Mouse (Mus musculus) retina, adult 2 months (tissue): ENCODE measurements around the gene Dlx5.

Experiments
- DNase-seq: peaks from one replicate; pipeline ENCODE4 v3.0.0-alpha.2; 2012; ENCODE audit warnings: low read depth, low spot score

Gene Dlx5

GRCm38 (mm10) chr6:6876231-6876630, 5.7 kb downstream of the Dlx5 start:
- no peak for DNase-seq

DNA sequence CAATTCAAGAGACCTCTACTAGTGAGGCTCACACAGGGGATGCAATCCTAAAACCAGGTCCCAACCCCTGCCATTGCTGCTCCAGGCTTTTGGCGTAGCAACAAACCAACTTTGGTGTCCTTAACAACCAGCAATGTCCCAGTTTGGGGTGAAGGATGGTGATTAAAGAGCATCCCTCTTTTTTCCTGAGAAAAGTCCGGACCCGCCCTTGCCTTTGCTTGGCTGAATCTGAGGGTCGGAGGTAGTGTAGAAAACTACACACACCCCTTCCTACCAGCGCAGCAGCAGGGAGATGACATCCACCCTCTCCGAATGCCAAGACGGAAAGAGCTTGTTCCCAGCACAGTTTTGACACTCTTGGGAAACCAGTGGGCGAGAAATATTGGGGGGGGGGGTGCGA, 6.2 kb downstream of the Dlx5 start:
- no peak for DNase-seq

DNA sequence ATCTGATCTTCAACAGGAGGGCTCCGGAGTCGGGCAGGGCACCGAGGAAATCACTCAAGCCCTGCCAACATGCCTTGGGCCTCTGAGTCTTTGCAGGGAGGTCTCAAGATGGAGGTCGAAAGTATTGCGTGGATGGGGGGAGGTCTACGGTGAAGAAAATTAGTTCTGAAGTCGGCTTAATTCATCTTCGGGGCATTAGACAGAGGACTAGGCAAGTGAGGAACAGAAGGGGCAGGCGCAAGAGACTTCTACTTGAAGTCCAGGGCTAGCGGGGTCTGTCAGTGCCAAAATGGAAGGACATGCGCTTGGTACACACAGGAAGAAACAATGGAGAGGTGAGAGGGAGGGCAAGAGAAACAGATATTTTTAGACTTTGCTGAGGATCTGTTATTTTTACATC, 6.7 kb downstream of the Dlx5 start:
- no peak for DNase-seq

DNA sequence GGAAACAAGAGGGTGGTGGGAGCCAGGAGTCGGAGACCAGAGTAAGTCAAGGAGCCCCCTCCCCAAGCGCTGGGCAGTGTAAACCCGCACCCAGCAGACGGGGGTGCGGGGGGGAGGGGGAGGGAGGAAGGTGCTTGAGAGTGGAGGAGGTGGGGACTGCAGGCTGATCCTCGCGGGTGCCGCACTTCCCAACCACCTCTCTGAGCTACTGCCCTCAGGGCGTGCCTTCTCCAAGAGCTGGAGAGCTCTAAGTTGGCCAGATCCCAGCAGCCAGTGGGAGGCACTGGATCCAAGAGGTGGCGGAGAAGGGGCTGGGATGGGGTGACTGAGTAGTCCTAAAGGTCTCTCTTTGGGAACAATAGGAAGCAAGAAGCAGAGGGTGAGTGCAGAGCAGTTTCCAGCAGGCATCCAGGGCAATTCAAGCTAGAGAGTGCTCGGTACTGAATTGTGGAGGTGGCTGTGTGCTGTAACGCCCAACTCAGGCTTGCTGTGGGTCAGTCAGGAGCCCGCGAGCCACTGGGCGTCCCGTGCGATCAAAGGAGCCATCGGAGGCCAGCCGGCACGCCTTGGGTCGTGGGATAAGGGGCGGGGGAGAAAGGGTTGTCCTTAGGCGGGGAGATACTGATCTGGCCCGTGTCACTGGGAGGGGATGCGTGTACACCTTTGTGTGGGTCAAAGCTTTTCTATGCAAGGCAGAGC, 7.7 kb downstream of the Dlx5 start:
- no peak for DNase-seq

DNA sequence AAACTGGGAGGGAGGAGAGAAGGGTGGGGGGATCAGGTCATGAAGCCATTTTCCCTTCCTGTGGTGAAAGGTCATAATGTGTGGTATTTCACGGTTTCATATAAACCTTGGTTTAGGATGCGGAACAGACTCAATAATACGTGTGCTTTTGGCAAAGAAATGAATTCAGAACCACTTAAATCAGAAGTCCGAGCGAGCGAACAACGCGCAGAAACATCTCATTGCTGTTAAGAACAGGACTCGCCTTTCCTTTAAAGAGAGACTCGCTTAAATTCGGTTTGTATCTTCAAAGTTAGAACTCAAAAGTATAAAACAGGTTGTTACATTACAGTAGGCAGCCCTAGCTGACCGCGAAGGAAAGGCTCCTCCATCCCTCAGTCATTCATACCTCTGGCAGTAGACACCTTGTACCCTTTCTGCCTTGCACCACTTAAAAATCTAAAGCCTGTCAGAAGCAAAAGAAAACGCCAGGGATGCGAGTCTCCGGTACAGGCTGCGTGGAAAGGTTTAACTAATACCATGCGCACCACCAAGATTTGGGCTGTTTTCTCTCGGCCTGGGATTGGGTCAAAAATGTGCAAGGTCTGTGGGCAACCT, 8.3 kb downstream of the Dlx5 start:
- DNase-seq, result no peak

DNA sequence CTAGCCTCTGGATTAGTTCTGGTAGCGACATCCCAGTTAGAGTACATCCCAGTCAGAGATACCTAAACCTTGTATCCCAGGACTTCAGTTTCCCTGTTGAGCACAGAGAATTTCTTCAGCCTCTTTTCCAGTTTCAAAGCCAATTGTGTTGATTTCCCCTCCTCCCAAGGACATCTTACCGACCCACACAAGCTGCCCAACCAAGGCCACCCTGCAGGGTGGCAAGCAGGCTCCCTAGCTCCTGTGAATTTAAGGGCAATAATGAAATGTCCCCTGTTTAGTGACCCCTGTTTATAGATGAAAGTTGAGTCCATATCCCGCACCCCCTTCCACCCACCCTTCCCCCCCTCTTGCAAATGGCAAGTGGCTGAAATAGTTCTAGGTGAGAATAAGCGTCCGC, 9.0 kb downstream of the Dlx5 start:
- no peak for DNase-seq

GRCm38 (mm10) chr6:6871692-6872091, 10.2 kb downstream of the Dlx5 start:
- no peak for DNase-seq

GRCm38 (mm10) chr6:6870876-6871420, 10.9 kb downstream of the Dlx5 start:
- DNase-seq, result no peak

GRCm38 (mm10) chr6:6869961-6870800, 11.7 kb downstream of the Dlx5 start:
- DNase-seq, result no peak

GRCm38 (mm10) chr6:6869041-6869685, 12.7 kb downstream of the Dlx5 start:
- no peak for DNase-seq

GRCm38 (mm10) chr6:6867031-6867430, 14.9 kb downstream of the Dlx5 start:
- no peak for DNase-seq

- DNase-seq, result no peak
Measured at GRCm38 (mm10) chr6:6864441-6865440, 17.1 kb downstream of the Dlx5 start.

- no peak for DNase-seq
Measured at GRCm38 (mm10) chr6:6863955-6864354, 17.9 kb downstream of the Dlx5 start.

GRCm38 (mm10) chr6:6863160-6863870, 18.6 kb downstream of the Dlx5 start, which contains the start of gene Dlx6:
Dlx6 (plus strand) TSS chr6:6863334.
- DNase-seq, result no peak

DNA sequence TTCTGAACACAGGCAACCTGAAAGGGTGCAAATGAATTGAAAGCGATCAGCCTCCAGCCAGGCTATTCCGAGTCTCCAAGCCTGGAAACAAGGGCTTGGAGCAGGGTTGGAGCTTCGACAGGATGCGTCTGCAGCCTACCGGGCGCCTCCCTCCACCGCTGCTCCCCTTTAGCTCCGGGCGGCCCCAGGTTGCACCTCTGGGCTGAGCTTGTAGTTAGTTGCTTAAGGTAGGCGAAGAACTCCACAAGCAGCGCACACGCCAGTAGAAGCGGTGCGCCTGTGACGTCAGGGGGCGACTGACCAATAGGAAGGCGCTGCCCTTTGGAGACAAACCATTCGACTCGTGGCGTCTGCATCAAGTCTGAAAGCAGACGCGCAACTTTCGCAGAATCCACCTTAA, 19.3 kb downstream of the Dlx5 start:
- DNase-seq, result no peak

- no peak for DNase-seq
Measured at GRCm38 (mm10) chr6:6861798-6862428, 20.0 kb downstream of the Dlx5 start.

GRCm38 (mm10) chr6:6861086-6861797, 20.6 kb downstream of the Dlx5 start:
- DNase-seq, result no peak

DNA sequence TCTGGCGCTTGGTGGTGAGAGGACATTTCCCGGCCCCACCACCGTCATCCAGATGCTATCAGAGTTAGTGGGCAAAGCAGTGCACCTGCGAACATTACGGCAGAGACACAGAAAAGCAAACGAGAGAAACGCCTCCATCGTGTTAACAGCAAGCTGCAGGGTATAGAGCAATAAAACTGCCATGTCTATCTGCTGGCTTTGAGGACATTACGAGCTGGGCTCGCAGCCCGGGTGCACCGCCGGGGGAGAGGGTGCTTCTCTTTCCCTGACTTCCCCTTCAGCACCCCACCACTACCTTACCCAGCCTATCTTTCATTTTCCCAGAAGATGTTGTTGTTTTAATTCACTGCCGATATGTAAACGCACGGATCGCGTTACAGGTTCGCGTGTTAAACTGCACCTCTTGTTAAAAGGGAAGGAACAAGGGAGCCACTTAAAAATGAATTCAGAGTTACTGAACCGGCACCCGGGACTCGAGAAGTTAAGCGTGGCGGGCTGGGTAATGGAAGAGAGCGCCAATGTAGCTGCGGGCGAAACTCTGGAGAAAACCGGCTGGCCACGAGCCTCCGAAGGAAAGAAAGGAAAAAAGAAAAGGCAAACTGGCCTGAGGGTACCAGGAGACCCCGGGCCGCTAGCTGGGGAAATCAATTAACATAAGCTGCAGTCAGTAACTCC, 21.3 kb downstream of the Dlx5 start:
- DNase-seq, result no peak
